Mouse (Mus musculus) intestine, embryonic 14.5 days (tissue): Measurements from ENCODE around the gene Dctpp1. TPM values are rescaled to one million over a fixed set of nuclear protein-coding genes. Genes with fewer than 3 reads are reported as not detected.

Experiments
- ATAC-seq: fragments of 200-750 bp; cut with Nextera tagmentation; replicated peaks from 2 replicates; pipeline ENCODE4 v1.8.0; 2017; ENCODE audit warnings: low read depth, moderate number of reproducible peaks, moderate TSS enrichment, moderate library complexity; ENCODE audit not compliant: low FRiP score, low TSS enrichment
- DNase-seq: peaks from one replicate; pipeline ENCODE4 v3.0.0-alpha.2; 2018; ENCODE audit warnings: low spot score
- H3K27ac ChIP-seq: fragments of 300-500 bp; sonication (generic); 2 replicates; pipeline ENCODE4 v1.5.1; 2014; ENCODE audit warnings: low read depth, mild to moderate bottlenecking, control low read depth
- H3K27me3 ChIP-seq: fragments of 300-500 bp; sonication (generic); replicated peaks from 2 replicates; pipeline ENCODE4 v1.6.1; 2014; ENCODE audit warnings: low read length, control low read depth; ENCODE audit not compliant: control insufficient read depth, insufficient read depth
- H3K36me3 ChIP-seq: fragments of 300-500 bp; sonication (generic); 2 replicates; pipeline ENCODE4 v1.6.1; 2014; ENCODE audit warnings: low read length, control low read depth; ENCODE audit not compliant: control insufficient read depth, insufficient read depth
- H3K4me1 ChIP-seq: fragments of 300-500 bp; sonication (generic); replicated peaks from 2 replicates; pipeline ENCODE4 v1.6.1; 2014; ENCODE audit warnings: low read length, control low read depth, mixed read lengths; ENCODE audit not compliant: control insufficient read depth, insufficient read depth
- H3K4me2 ChIP-seq: fragments of 300-500 bp; sonication (generic); 2 replicates; pipeline ENCODE4 v1.6.1; 2014; ENCODE audit warnings: low read length
- H3K4me3 ChIP-seq: fragments of 300-500 bp; sonication (generic); 2 replicates; pipeline ENCODE4 v1.5.1; 2014; ENCODE audit warnings: low read depth, low read length, control low read depth, mixed read lengths
- H3K9ac ChIP-seq: fragments of 300-500 bp; sonication (generic); 2 replicates; pipeline ENCODE4 v1.6.1; 2014; ENCODE audit warnings: mild to moderate bottlenecking, low read length
- H3K9me3 ChIP-seq: fragments of 300-500 bp; sonication (generic); 2 replicates; pipeline ENCODE4 v1.6.1; 2016; ENCODE audit warnings: low read length, control low read depth; ENCODE audit not compliant: control insufficient read depth
- WGBS: fragments of 180-500 bp; shearing (Covaris S2); extraction: QIAGEN DNeasy Blood & Tissue Kit; methylation state at CpG from one replicate; pipeline ENCODE4 v1.1.7; 2014; 5-methylcytosine and 5-hydroxymethylcytosine counted together
- polyA plus RNA-seq: library from polyadenylated mRNA; unstranded; fragments of >200 nt; fragmentation: Nextera tagmentation; extraction: Ambion mirVana; gene quantifications from 2 replicates; pipeline ENCODE4 v1.2.1, GENCODE M21; 2014

Dctpp1 gene
- polyA plus RNA-seq, 1 experiment from 2014 or later, result 305 TPM

GRCm38 (mm10) chr7:127273925-127274789, 13.6 kb upstream of the Dctpp1 start, which contains the start of gene Sephs2:
TSS of gene Sephs2 (minus strand) at chr7:127274055.
- H3K4me1 ChIP-seq, result peaks cover 14% of the 10 kb centered on the region
- WGBS, result 3% methylated on average over 39 of the region's 39 CpGs
- no peaks in the 10 kb centered on the region for H3K27me3 ChIP-seq
- no peaks in the 10 kb centered on the region for H3K9me3 ChIP-seq
- peak within 1 kb of the TSS; percentile 90 for H3K4me3 ChIP-seq
- H3K4me2 ChIP-seq, result peak within 1 kb of the TSS; percentile 83
- peaks cover 22% of the 10 kb centered on the region for H3K36me3 ChIP-seq
- ATAC-seq (peak; percentile 87), DNase-seq (peak; percentile 99)
- peak within 1 kb of the TSS; percentile 91 for H3K27ac ChIP-seq
- H3K9ac ChIP-seq, result peak within 1 kb of the TSS; percentile 95

DNA sequence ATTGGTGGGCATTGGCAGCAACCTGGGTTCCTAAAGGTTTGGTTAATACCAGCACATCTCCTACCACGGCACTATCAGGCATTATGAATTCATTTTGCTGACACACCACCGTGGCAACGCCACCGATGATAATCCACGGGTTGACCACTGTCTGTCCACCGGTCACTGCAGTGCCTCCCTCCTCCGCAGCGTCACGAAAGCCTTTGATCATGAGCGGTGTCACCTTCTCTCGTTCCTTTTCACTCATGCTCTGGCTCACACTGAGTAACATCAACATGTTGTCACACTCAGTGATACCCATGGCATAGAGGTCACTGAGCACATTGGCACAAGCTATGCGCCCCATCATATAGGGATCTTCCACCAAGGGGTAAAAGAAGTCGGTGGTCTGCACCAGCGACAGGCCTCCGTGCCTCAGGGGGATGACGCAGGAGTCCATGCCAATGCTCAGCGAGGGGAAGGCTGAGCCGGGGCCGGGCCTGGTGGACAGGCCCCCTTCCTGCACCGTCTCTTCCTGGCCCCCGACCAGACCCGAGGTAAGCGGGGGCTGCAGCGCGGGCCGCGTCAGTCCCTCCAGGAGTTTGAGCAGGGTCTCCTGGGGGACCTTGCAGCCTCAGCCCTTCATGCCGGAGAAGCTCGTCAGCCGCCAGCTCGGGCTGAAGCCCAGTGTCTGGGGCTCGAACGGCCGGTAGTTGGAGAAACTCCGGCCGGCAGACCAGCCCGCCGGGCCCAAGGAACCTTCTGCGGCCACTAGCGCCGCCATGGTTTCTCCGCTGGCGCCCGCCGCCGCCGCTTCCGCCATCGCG, 12.8 kb upstream of the Dctpp1 start:
- Histone ChIP-seq H3K9ac (peak overlapping the region; percentile 95), H3K27me3 (no peaks in the 10 kb centered on the region), H3K27ac (peak overlapping the region; percentile 91), H3K4me2 (peak overlapping the region; percentile 83), H3K36me3 (peaks cover 22% of the 10 kb centered on the region), H3K4me1 (peaks cover 14% of the 10 kb centered on the region), H3K4me3 (peak overlapping the region; percentile 90), H3K9me3 (0 out of 2 replicates have a peak, but pooled peaks cover 7% of the 10 kb centered on the region)
- 17% methylated on average over 50 of the region's 50 CpGs for WGBS
- DNase-seq (no peak), ATAC-seq (peak; percentile 60)

DNA sequence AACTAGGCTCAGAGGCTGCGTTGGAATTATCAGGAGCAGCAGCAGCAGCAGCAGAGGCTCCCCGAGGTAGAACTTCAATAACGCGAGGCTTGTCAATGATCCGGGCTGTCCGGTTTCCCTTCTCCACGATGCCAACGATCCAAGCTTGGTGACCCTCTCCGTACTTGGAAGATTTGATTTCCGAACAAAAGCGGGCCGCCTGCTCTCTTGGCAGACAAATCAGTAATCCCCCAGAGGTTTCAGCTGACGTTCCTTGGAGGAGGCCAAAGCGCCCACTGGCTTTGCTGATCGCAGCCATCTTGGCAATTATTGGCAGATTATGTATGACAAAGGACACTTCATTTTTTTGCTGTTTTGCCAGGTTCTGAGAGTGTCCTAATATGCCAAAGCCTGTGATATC, 12.1 kb upstream of the Dctpp1 start:
- DNase-seq, result no peak
- H3K9ac ChIP-seq, result no peak overlapping the region
- 0 out of 2 replicates have a peak overlapping the region, but pooled peaks have one; percentile 90 for H3K4me3 ChIP-seq
- H3K4me2 ChIP-seq, result peak overlapping the region; percentile 83
- H3K27ac ChIP-seq, result no peak overlapping the region
- no peaks in the 10 kb centered on the region for H3K27me3 ChIP-seq
- ATAC-seq, result no peak
- 0 out of 2 replicates have a peak, but pooled peaks cover 10% of the 10 kb centered on the region for H3K9me3 ChIP-seq
- H3K4me1 ChIP-seq, result peaks cover 14% of the 10 kb centered on the region
- 97% methylated on average over 15 of the region's 15 CpGs for WGBS
- peaks cover 22% of the 10 kb centered on the region for H3K36me3 ChIP-seq

DNA sequence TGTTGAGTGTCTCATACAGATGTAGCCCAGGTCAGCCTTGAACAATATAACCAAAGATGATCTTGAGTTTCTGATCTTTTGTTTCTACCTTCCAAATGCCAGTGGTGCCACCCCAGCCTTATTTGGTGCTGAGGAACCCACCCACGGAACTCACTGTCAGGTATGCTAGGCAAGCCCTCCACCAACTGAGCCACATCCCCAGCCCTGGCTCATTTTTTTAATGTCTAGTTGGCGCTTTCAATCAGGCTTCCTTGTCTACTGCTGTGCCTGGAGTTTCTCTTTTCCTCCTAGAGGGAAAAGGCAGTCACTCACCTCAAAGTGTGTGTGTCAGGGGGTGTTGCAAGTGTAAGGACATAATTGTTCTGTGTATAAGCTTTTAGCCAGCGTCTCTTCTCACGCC, 10.6 kb upstream of the Dctpp1 start:
- ATAC-seq, result no peak
- Histone ChIP-seq H3K4me3 (no peak overlapping the region), H3K27ac (no peak overlapping the region), H3K9ac (no peak overlapping the region), H3K4me1 (peaks cover 14% of the 10 kb centered on the region), H3K27me3 (no peaks in the 10 kb centered on the region), H3K9me3 (0 out of 2 replicates have a peak, but pooled peaks cover 10% of the 10 kb centered on the region), H3K36me3 (peaks cover 22% of the 10 kb centered on the region), H3K4me2 (no peak overlapping the region)
- DNase-seq, result no peak
- WGBS, result 94% methylated on average over 4 of the region's 4 CpGs

DNA sequence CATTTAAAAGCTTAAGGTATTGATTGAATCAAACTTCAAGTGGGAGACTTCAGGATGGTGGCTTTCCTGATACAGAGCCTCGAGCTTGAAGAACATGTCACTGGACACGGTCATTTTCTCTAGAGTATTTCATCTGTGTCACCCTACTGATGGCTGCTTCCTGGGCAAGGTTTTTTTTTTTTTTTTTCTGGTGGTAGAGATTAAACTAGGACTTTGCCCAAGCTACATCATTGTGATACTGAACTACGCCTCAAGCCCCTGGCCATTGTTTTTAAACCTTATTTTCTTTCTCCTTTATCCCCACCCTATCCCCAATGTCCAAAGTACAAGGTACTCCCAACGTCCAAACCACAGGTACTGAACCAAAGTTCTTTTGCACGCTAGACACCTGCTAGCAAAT, 10.2 kb upstream of the Dctpp1 start:
- no peak for ATAC-seq

DNA sequence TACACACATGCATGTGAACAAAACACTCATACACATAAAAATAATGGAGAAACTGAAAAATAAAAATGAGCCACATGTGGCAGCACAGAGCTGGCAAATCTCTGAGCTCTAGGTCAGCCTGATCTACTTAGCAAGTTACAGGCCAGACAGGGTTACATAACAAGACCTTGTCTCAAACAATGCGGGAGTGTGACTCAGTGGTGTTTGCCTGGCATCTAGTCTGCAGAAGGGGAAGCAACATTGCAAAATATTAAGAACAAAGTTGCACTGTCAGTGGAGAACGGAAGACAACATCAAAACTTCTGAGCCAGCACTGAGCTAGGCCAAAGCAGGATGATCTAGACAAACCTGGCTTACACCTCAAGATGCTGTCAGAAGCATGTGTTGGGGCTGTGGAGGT, 9.7 kb upstream of the Dctpp1 start:
- no peak for ATAC-seq
- Histone ChIP-seq H3K9me3 (0 out of 2 replicates have a peak, but pooled peaks cover 10% of the 10 kb centered on the region), H3K4me3 (no peak overlapping the region), H3K27me3 (no peaks in the 10 kb centered on the region), H3K27ac (no peak overlapping the region), H3K4me1 (peaks cover 14% of the 10 kb centered on the region), H3K4me2 (no peak overlapping the region), H3K9ac (no peak overlapping the region), H3K36me3 (peaks cover 22% of the 10 kb centered on the region)
- no peak for DNase-seq
- 88% methylated on average over 2 of the region's 2 CpGs for WGBS

More for the DNA sequence above, 10.2 kb upstream of the Dctpp1 start:
- H3K9ac ChIP-seq, result no peak overlapping the region
- H3K9me3 ChIP-seq, result 0 out of 2 replicates have a peak, but pooled peaks cover 10% of the 10 kb centered on the region
- H3K36me3 ChIP-seq, result peaks cover 22% of the 10 kb centered on the region
- DNase-seq, result no peak
- H3K27me3 ChIP-seq, result no peaks in the 10 kb centered on the region
- 84% methylated on average over 5 of the region's 5 CpGs for WGBS
- H3K4me2 ChIP-seq, result no peak overlapping the region
- no peak overlapping the region for H3K4me3 ChIP-seq
- H3K4me1 ChIP-seq, result peaks cover 14% of the 10 kb centered on the region
- H3K27ac ChIP-seq, result no peak overlapping the region

DNA sequence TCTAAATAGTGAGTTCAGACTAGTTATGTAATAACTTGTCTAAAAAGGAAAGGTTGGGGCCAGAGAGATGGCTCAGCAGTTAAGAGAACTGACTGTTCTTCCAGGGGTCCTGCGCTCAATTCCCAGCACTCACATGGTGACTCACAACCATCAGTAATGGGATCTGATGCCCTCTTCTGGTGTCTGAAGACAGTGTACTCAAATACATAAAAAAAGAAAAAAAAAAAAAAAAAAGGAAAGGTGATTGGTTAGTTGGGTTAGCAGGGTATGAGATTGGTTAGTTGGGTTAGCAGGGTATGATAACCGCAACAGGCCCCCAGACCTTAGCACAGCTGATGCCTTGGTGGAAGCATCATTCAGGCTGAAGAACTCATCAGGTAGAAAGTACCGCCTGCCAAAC, 3.0 kb upstream of the Dctpp1 start:
- 0 out of 2 replicates have a peak, but pooled peaks cover 5% of the 10 kb centered on the region for H3K9me3 ChIP-seq
- H3K36me3 ChIP-seq, result no peaks in the 10 kb centered on the region
- no peak for DNase-seq
- H3K4me3 ChIP-seq, result no peak overlapping the region
- no peak overlapping the region for H3K27ac ChIP-seq
- WGBS, result 98% methylated on average over 3 of the region's 3 CpGs
- peaks cover 3% of the 10 kb centered on the region; the same call in 1 of the 2 replicates for H3K4me1 ChIP-seq
- ATAC-seq, result no peak
- no peak overlapping the region for H3K4me2 ChIP-seq
- H3K27me3 ChIP-seq, result no peaks in the 10 kb centered on the region
- H3K9ac ChIP-seq, result no peak overlapping the region

- Histone ChIP-seq H3K27me3 (no peaks in the 10 kb centered on the region), H3K4me2 (no peak overlapping the region), H3K36me3 (peaks cover 1% of the 10 kb centered on the region; the same call in 1 of the 2 replicates), H3K4me3 (no peak overlapping the region), H3K9me3 (no peaks in the 10 kb centered on the region), H3K4me1 (peaks cover 3% of the 10 kb centered on the region; the same call in 1 of the 2 replicates), H3K27ac (no peak overlapping the region), H3K9ac (no peak overlapping the region)
- ATAC-seq (no peak), DNase-seq (no peak)
- 84% methylated on average over 10 of the region's 10 CpGs for WGBS
Measured at GRCm38 (mm10) chr7:127262218-127262961, 1.9 kb upstream of the Dctpp1 start.
